Mouse (Mus musculus) C2C12 (cell line): ENCODE measurements around the gene Acsf3. TPM values are rescaled to one million over a fixed set of nuclear protein-coding genes. Genes with fewer than 3 reads are reported as not detected.

ENCODE experiments used
- H3K27me3 ChIP-seq: one replicate; pipeline ENCODE4 v1.6.1; 2011; ENCODE audit not compliant: control insufficient read depth, insufficient read depth, insufficient read length
- H3K36me3 ChIP-seq: one replicate; pipeline ENCODE4 v1.6.1; 2011; ENCODE audit not compliant: control insufficient read depth, insufficient read depth
- H3K4me3 ChIP-seq: one replicate; pipeline ENCODE4 v1.5.1; 2011; ENCODE audit warnings: mild to moderate bottlenecking, control low read depth; ENCODE audit not compliant: poor library complexity, insufficient read depth, severe bottlenecking
- H3K79me2 ChIP-seq: one replicate; pipeline ENCODE4 v1.6.1; 2011; ENCODE audit not compliant: control insufficient read depth, insufficient read depth
- H3K79me3 ChIP-seq: one replicate; pipeline ENCODE4 v1.6.1; 2011; ENCODE audit warnings: low read depth, control low read depth
- H3ac ChIP-seq: one replicate; pipeline ENCODE3; 2011; ENCODE audit warnings: low read depth; ENCODE audit not compliant: control insufficient read depth, insufficient read length
- CEBPB ChIP-seq: IDR thresholded peaks from one replicate; pipeline ENCODE4 v1.6.1; 2011; ENCODE audit warnings: low read depth, mild to moderate bottlenecking, control low read depth, moderate library complexity
- CTCF ChIP-seq: IDR thresholded peaks from one replicate; pipeline ENCODE4 v1.5.1; 2011; ENCODE audit not compliant: control insufficient read depth, insufficient read depth, insufficient read length
- FOSL1 ChIP-seq: IDR thresholded peaks from one replicate; pipeline ENCODE4 v1.8.0; 2011; ENCODE audit warnings: mild to moderate bottlenecking, low read length; ENCODE audit not compliant: poor library complexity, insufficient read depth, severe bottlenecking
- MAX ChIP-seq: IDR thresholded peaks from one replicate; pipeline ENCODE4 v1.6.1; 2011; ENCODE audit warnings: mild to moderate bottlenecking, control low read depth
- MYOD1 ChIP-seq: IDR thresholded peaks from one replicate; pipeline ENCODE4 v1.6.1; 2011; ENCODE audit warnings: low read depth; ENCODE audit not compliant: control insufficient read depth, insufficient read length
- MYOG ChIP-seq: IDR thresholded peaks from one replicate; pipeline ENCODE4 v1.6.1; 2011; ENCODE audit not compliant: control insufficient read depth, insufficient read length; ENCODE audit errors: extremely low read depth
- USF1 ChIP-seq: IDR thresholded peaks from one replicate; pipeline ENCODE4 v1.6.1; 2011; ENCODE audit warnings: low read depth, mild to moderate bottlenecking, control low read depth, moderate library complexity
- polyA plus RNA-seq: library from polyadenylated mRNA; unstranded; fragments of >200 nt; fragmentation: generic; extraction: Trizol; gene quantifications from one replicate; pipeline ENCODE4 v1.2.1, GENCODE M21; 2012; ENCODE audit warnings: missing spikeins

Acsf3 gene
- polyA plus RNA-seq, 1 experiment: 6.1 TPM

DNA sequence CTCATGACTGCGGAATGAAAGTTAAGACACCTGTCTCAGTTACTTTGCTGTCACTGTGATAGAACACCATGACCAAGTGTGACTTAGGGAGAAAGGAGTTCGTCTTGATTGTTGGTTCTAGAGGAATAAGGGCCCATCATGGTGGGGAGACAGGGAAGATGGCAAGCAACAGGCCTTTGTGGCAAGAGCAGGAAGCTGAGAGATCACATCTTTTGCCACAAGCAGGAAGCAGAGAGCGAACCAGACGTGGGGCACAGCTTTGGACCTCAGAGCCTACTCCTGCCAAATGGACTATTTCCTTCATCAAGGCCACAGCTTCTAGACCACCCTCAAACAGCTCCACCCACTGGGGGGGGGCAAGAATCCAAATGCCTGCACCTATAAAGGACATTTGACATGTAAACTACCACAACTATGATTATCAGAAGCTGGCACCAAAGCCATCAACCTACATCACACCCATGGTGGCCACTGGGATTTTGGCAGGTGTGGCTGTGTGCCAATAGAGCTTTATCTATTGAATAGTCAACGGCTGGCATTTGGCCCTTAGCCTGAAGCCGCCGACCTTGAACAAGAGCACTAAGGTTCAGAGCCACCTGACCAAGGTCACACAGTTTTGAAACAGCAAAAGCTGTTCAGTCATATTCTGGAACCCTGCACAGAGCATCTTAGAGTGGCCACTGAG is 10.4 kb upstream of the Acsf3 start:
- no peak overlapping the region for H3K4me3 ChIP-seq
- TF ChIP-seq USF1: no peak
- TF ChIP-seq MYOD1: no peak
- TF ChIP-seq FOSL1: no peak
- no peak for TF ChIP-seq MYOG
- no peak for TF ChIP-seq CEBPB
- no peak for TF ChIP-seq CTCF
- TF ChIP-seq MAX: no peak
- H3K79me3 ChIP-seq: no peaks in the 10 kb centered on the region
- H3K79me2 ChIP-seq: no peaks in the 10 kb centered on the region
- peaks cover 44% of the 10 kb centered on the region for H3K27me3 ChIP-seq
- no peak overlapping the region for H3ac ChIP-seq
- no peaks in the 10 kb centered on the region for H3K36me3 ChIP-seq

DNA sequence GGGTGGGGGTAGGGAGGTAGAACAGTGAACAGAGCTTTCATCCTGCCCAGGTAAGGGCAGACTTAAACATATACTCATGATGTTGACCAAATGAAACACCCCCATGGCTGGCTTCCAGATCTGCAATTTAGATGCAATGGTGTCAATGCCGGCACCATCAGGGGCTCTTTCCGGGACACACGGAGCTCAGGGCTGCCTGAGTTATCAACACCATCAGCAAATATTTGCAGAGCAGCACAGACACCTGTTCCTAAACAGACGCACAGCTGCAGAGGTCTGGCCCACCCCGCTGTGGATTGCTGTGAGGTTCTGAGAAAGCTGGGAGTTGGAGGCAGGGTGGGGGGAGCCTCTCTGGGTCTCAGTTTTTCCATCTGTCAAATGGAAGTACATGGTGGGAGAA is 9.1 kb upstream of the Acsf3 start:
- H3K36me3 ChIP-seq: no peaks in the 10 kb centered on the region
- TF ChIP-seq CTCF (no peak), USF1 (no peak)
- H3K27me3 ChIP-seq: peaks cover 47% of the 10 kb centered on the region

DNA sequence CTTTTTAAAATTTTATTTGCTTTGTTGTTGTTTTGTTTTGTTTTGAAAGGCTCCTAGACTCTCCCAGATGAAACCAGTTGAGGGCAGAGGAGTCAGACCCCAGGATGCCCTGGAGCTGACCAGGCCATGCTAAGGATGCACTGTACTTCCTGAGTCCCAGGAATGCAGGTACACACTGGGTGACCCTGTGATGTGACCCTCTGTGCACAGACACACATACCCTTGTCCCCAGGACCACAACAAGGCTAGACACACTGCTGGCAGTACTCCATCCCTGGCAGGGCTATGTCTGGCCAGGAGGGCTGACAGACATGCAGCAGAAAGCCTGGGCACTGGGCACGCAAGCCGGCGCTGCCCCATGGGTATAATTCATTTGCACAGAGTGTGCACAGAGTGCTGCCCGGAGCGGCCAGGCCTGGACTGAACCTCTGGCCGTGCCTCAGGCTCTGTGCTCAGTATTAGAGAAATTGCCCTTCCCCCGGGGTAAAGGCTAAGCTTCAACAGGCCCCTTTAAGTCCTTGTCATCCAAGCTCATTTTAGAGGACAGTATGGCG is 8.6 kb upstream of the Acsf3 start:
- Histone ChIP-seq H3K36me3 (no peaks in the 10 kb centered on the region), H3K79me2 (no peaks in the 10 kb centered on the region), H3K79me3 (no peaks in the 10 kb centered on the region), H3K27me3 (peaks cover 47% of the 10 kb centered on the region), H3ac (no peak overlapping the region), H3K4me3 (no peak overlapping the region)
- TF ChIP-seq FOSL1: no peak
- TF ChIP-seq MYOG: no peak
- no peak for TF ChIP-seq MAX
- TF ChIP-seq CEBPB: no peak
- no peak for TF ChIP-seq MYOD1
- TF ChIP-seq USF1: no peak
- no peak for TF ChIP-seq CTCF

More for the DNA sequence above, 9.1 kb upstream of the Acsf3 start:
- H3ac ChIP-seq: no peak overlapping the region
- H3K79me2 ChIP-seq: no peaks in the 10 kb centered on the region
- no peaks in the 10 kb centered on the region for H3K79me3 ChIP-seq
- no peak overlapping the region for H3K4me3 ChIP-seq

DNA sequence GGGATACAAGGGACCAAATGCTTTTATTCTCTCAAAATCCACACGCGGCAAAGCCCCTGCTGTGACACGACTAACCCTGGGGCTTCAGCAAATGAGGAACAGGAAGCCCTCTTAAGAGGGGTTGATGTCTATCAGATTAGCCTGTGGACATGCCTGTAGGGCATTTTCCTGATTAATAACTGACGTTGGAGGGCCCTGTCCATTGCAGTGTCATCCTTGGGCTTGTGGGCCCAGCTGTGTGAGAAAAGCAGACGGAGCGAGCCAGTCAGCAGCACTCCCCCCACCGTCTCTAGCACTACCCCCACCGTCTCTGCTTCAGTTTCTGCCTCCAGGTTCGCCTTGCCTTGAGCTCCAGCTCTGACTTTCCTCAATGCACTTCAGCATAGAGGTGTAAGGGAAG is 8.1 kb upstream of the Acsf3 start:
- Histone ChIP-seq H3K79me2 (no peaks in the 10 kb centered on the region), H3ac (no peak overlapping the region), H3K27me3 (peaks cover 47% of the 10 kb centered on the region), H3K36me3 (no peaks in the 10 kb centered on the region), H3K4me3 (no peak overlapping the region), H3K79me3 (no peaks in the 10 kb centered on the region)
- TF ChIP-seq MAX (no peak), CTCF (no peak), FOSL1 (no peak), MYOG (no peak), CEBPB (no peak), USF1 (no peak), MYOD1 (no peak)

GRCm38 (mm10) chr8:122769251-122770058 is 5.8 kb upstream of the Acsf3 start:
- peaks cover 47% of the 10 kb centered on the region for H3K27me3 ChIP-seq

More at GRCm38 (mm10) chr8:122769251-122770058, 5.8 kb upstream of the Acsf3 start:
- no peaks in the 10 kb centered on the region for H3K79me3 ChIP-seq
- H3K79me2 ChIP-seq: no peaks in the 10 kb centered on the region
- no peak overlapping the region for H3ac ChIP-seq
- H3K4me3 ChIP-seq: no peak overlapping the region
- no peaks in the 10 kb centered on the region for H3K36me3 ChIP-seq
- TF ChIP-seq CEBPB: no peak
- no peak for TF ChIP-seq MYOD1
- TF ChIP-seq CTCF: no peak
- no peak for TF ChIP-seq FOSL1
- no peak for TF ChIP-seq USF1
- no peak for TF ChIP-seq MAX
- no peak for TF ChIP-seq MYOG
